Mouse (Mus musculus) liver, embryonic 14.5 days (tissue): ENCODE data around the gene Adrb1.

Experiments used
- CTCF ChIP-seq: IDR thresholded peaks from 2 replicates; pipeline ENCODE4 v1.5.1; 2016; ENCODE audit warnings: antibody characterized with exemption, low read depth, control low read depth
- EP300 ChIP-seq: IDR thresholded peaks from 2 replicates; pipeline ENCODE4 v1.6.1; 2016; ENCODE audit warnings: antibody characterized with exemption, low read depth

GRCm38 (mm10) chr19:56735747-56736146 lies 13.7 kb downstream of the Adrb1 start:
- no peak for TF ChIP-seq CTCF
- TF ChIP-seq EP300 = no peak
